Mouse (Mus musculus): ENCODE results near the gene Med29. TPM values are rescaled to one million over a fixed set of nuclear protein-coding genes. Genes with fewer than 3 reads are reported as not detected.

The Med29 gene
- total RNA-seq, 2 experiments from 2014 or later, result 3.4 to 9.0 TPM

Other genes with a start within 250 kb of the Med29 start
- 12.5 and 30.1 TPM in 2 replicates for gene Fbl, start 223.0 kb downstream of the Med29 start, total RNA-seq (2015; ENCODE audit: low replicate concordance)
- 22.2 and 30.7 TPM in 2 replicates for gene Fbl, start 223.0 kb downstream of the Med29 start, total RNA-seq (2017; ENCODE audit: low replicate concordance)
- gene Dyrk1b, start 213.2 kb downstream of the Med29 start, total RNA-seq (2015; ENCODE audit: low replicate concordance), result 2.1 and 4.6 TPM in 2 replicates
- 6.4 and 6.6 TPM in 2 replicates for gene Dyrk1b, start 213.2 kb downstream of the Med29 start, total RNA-seq (2017; ENCODE audit: low replicate concordance)
- not detected in 2 replicates for gene Eid2, start 124.8 kb downstream of the Med29 start, total RNA-seq (2015; ENCODE audit: low replicate concordance)
- 0.34 and 0.42 TPM in 2 replicates for gene Eid2, start 124.8 kb downstream of the Med29 start, total RNA-seq (2017; ENCODE audit: low replicate concordance)
- 0.58 TPM in 1 of 2 replicates, not detected in the other for gene Eid2b, start 115.0 kb downstream of the Med29 start, total RNA-seq (2015; ENCODE audit: low replicate concordance)
- gene Eid2b, start 115.0 kb downstream of the Med29 start, total RNA-seq (2017; ENCODE audit: low replicate concordance), result 1.7 and 3.0 TPM in 2 replicates
- gene Selenov, start 101.5 kb downstream of the Med29 start, total RNA-seq (2015; ENCODE audit: low replicate concordance), result not detected in 2 replicates
- not detected in 2 replicates for gene Selenov, start 101.5 kb downstream of the Med29 start, total RNA-seq (2017; ENCODE audit: low replicate concordance)
- gene Dll3, start 90.5 kb downstream of the Med29 start, total RNA-seq (2015; ENCODE audit: low replicate concordance), result not detected in 2 replicates
- gene Dll3, start 90.5 kb downstream of the Med29 start, total RNA-seq (2017; ENCODE audit: low replicate concordance), result not detected in 2 replicates
- 6.3 and 13.2 TPM in 2 replicates for gene Timm50, start 80.6 kb downstream of the Med29 start, total RNA-seq (2015; ENCODE audit: low replicate concordance)
- gene Timm50, start 80.6 kb downstream of the Med29 start, total RNA-seq (2017; ENCODE audit: low replicate concordance), result 6.7 and 9.4 TPM in 2 replicates
- gene Supt5, start 54.0 kb downstream of the Med29 start, total RNA-seq (2015; ENCODE audit: low replicate concordance), result 15.9 and 18.6 TPM in 2 replicates
- 21.6 and 24.4 TPM in 2 replicates for gene Supt5, start 54.0 kb downstream of the Med29 start, total RNA-seq (2017; ENCODE audit: low replicate concordance)
- gene Rps16, start 42.1 kb downstream of the Med29 start, total RNA-seq (2015; ENCODE audit: low replicate concordance), result 649 and 667 TPM in 2 replicates
- gene Rps16, start 42.1 kb downstream of the Med29 start, total RNA-seq (2017; ENCODE audit: low replicate concordance), result 67.6 and 181 TPM in 2 replicates
- gene Plekhg2, start 20.1 kb downstream of the Med29 start, total RNA-seq (2015; ENCODE audit: low replicate concordance), result 4.4 and 6.1 TPM in 2 replicates
- 0.98 and 4.1 TPM in 2 replicates for gene Plekhg2, start 20.1 kb downstream of the Med29 start, total RNA-seq (2017; ENCODE audit: low replicate concordance)
- 47.0 and 53.2 TPM in 2 replicates for gene Zfp36, start 12.5 kb downstream of the Med29 start, total RNA-seq (2015; ENCODE audit: low replicate concordance)
- 7.7 and 15.1 TPM in 2 replicates for gene Zfp36, start 12.5 kb downstream of the Med29 start, total RNA-seq (2017; ENCODE audit: low replicate concordance)
- 26.1 and 32.9 TPM in 2 replicates for gene Paf1, start 243 bp upstream of the Med29 start, total RNA-seq (2015; ENCODE audit: low replicate concordance)
- gene Paf1, start 243 bp upstream of the Med29 start, total RNA-seq (2017; ENCODE audit: low replicate concordance), result 16.7 and 24.7 TPM in 2 replicates
- 69.4 and 105 TPM in 2 replicates for gene Gmfg, start 44.7 kb upstream of the Med29 start, total RNA-seq (2015; ENCODE audit: low replicate concordance)
- 115 and 118 TPM in 2 replicates for gene Gmfg, start 44.7 kb upstream of the Med29 start, total RNA-seq (2017; ENCODE audit: low replicate concordance)
- gene Lrfn1, start 59.3 kb upstream of the Med29 start, total RNA-seq (2015; ENCODE audit: low replicate concordance), result 6.9 TPM in 1 of 2 replicates, not detected in the other
- not detected in 2 replicates for gene Lrfn1, start 59.3 kb upstream of the Med29 start, total RNA-seq (2017; ENCODE audit: low replicate concordance)
- gene Ifnl2, start 117.7 kb upstream of the Med29 start, total RNA-seq (2015; ENCODE audit: low replicate concordance), result not detected in 2 replicates
- gene Ifnl2, start 117.7 kb upstream of the Med29 start, total RNA-seq (2017; ENCODE audit: low replicate concordance), result not detected in 2 replicates
- not detected in 2 replicates for gene Ifnl3, start 130.1 kb upstream of the Med29 start, total RNA-seq (2015; ENCODE audit: low replicate concordance)
- gene Ifnl3, start 130.1 kb upstream of the Med29 start, total RNA-seq (2017; ENCODE audit: low replicate concordance), result not detected in 2 replicates
- gene Sycn, start 148.2 kb upstream of the Med29 start, total RNA-seq (2015; ENCODE audit: low replicate concordance), result not detected in 2 replicates
- gene Sycn, start 148.2 kb upstream of the Med29 start, total RNA-seq (2017; ENCODE audit: low replicate concordance), result not detected in 2 replicates
- 0.84 TPM in 1 of 2 replicates, not detected in the other for gene Nccrp1, start 154.5 kb upstream of the Med29 start, total RNA-seq (2015; ENCODE audit: low replicate concordance)
- not detected in 2 replicates for gene Nccrp1, start 154.5 kb upstream of the Med29 start, total RNA-seq (2017; ENCODE audit: low replicate concordance)
- 7.3 and 11.9 TPM in 2 replicates for gene Samd4b, start 205.4 kb upstream of the Med29 start, total RNA-seq (2015; ENCODE audit: low replicate concordance)
- gene Samd4b, start 205.4 kb upstream of the Med29 start, total RNA-seq (2017; ENCODE audit: low replicate concordance), result 3.1 and 4.8 TPM in 2 replicates
- 3.1 and 3.5 TPM in 2 replicates for gene Pak4, start 205.5 kb upstream of the Med29 start, total RNA-seq (2015; ENCODE audit: low replicate concordance)
- 2.0 and 6.4 TPM in 2 replicates for gene Pak4, start 205.5 kb upstream of the Med29 start, total RNA-seq (2017; ENCODE audit: low replicate concordance)
- gene Acp7, start 238.6 kb upstream of the Med29 start, total RNA-seq (2015; ENCODE audit: low replicate concordance), result not detected in 2 replicates
- gene Acp7, start 238.6 kb upstream of the Med29 start, total RNA-seq (2017; ENCODE audit: low replicate concordance), result not detected in 2 replicates